Mouse (Mus musculus): ENCODE data around the gene Tor4a. TPM values are rescaled to one million over a fixed set of nuclear protein-coding genes. Genes with fewer than 3 reads are reported as not detected.

Gene Tor4a
- polyA plus RNA-seq, 1 experiment from 2014 or later, result 6.5 TPM

DNA sequence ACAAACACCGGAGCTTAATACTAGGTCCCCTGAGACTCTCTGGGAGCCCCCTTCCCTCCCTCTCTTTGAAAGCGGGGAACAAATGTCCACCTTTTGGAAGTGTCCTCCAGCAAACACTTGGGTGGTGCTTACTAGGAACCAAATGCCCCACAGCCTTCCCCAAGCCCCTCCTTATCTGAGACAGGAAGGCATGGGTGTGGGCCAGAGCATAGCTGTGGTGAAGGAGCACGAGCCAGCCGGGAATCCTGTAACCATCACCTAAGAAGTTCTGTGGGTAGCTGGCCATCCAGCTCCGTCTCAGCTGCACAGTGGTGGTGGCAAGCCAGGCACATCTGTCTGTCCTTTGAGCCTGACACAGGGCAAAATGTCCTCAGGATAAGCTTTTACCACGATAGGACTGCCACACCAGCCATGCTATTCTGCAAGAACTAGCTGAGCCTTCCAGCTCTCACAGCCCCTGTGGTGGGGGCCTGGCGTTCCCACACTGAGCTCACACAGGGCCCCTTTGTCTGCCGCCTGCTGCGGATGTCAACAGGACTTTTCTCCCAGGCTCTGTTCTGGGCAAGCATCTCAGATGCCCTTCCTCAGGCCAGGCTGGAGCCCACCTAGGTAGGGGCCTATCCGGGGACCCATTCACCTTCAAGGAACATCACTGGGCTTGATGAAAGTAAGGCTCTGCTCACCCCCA, 18.3 kb downstream of the Tor4a start:
- WGBS (ENCODE audit: insufficient replicate concordance), result 38% methylated on average over 10 of the region's 10 CpGs
- Histone ChIP-seq H3K4me1 (ENCODE audit: control insufficient read depth, low read depth, low read length) (peaks cover 42% of the 10 kb centered on the region), H3K9ac (ENCODE audit: low read depth, low read length) (no peak overlapping the region), H3K27ac (ENCODE audit: low read length) (no peak overlapping the region), H3K36me3 (ENCODE audit: control insufficient read depth, insufficient read depth) (no peaks in the 10 kb centered on the region), H3K9me3 (replicated peaks; ENCODE audit: control insufficient read depth, low read length) (no peaks in the 10 kb centered on the region), H3K27me3 (ENCODE audit: control insufficient read depth, insufficient read depth, low read depth, low read length) (peaks cover 32% of the 10 kb centered on the region), H3K4me2 (ENCODE audit: low read depth, low read length) (no peak overlapping the region), H3K4me3 (ENCODE audit: low read depth, low read length) (no peak overlapping the region)
- no peak for ATAC-seq (ENCODE audit: low read depth)

DNA sequence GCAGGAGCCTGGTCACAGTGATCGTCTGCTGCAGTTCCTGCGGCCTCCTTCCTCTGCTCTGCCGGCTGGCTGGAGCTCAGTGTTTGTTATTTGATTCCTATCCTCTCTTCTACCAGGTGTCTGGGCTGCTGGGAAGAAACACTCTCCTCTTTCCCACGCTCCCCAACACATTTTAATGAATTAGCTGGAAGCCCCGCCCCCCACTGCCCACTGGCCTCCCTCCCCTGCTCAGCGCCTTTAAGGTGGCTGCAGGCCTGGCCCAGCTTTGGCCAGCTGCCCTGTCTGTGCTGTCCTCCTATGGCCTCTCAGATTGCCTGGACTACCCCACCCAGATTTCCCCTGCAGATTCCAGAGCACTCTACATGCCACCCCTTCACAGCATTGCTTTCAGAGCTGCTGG, 19.0 kb downstream of the Tor4a start:
- WGBS (ENCODE audit: insufficient replicate concordance), result 54% methylated on average over 6 of the region's 6 CpGs
- no peak for ATAC-seq (ENCODE audit: low read depth)
- no peak overlapping the region for H3K27ac ChIP-seq (ENCODE audit: low read length)
- H3K36me3 ChIP-seq (ENCODE audit: control insufficient read depth, insufficient read depth), result no peaks in the 10 kb centered on the region
- no peaks in the 10 kb centered on the region for H3K9me3 ChIP-seq (replicated peaks; ENCODE audit: control insufficient read depth, low read length)
- peaks cover 31% of the 10 kb centered on the region for H3K27me3 ChIP-seq (ENCODE audit: control insufficient read depth, insufficient read depth, low read depth, low read length)
- H3K4me1 ChIP-seq (ENCODE audit: control insufficient read depth, low read depth, low read length), result peaks cover 49% of the 10 kb centered on the region
- no peak overlapping the region for H3K9ac ChIP-seq (ENCODE audit: low read depth, low read length)
- no peak overlapping the region for H3K4me3 ChIP-seq (ENCODE audit: low read depth, low read length)
- H3K4me2 ChIP-seq (ENCODE audit: low read depth, low read length), result no peak overlapping the region

DNA sequence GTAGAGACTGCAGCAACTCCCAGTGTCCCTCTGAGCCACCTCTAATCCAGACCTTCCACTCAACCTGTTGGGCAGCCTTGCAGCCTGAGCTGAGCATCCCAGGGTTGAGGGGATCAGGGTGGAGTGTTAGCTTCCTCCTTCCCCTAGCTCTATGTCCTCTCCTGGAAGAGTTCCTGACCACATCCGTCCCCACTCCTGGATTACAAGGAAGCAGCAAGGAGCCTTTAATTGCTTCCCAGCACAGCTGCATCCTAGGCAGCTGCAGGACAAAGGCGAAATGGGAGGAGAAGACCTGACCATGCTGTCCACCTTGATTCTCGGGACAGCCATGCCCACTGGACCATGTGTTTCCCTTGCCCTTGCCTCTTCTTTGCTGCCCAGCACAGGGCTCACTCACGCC, 19.6 kb downstream of the Tor4a start:
- Histone ChIP-seq H3K4me3 (ENCODE audit: low read depth, low read length) (no peak overlapping the region), H3K27me3 (ENCODE audit: control insufficient read depth, insufficient read depth, low read depth, low read length) (peaks cover 26% of the 10 kb centered on the region), H3K4me1 (ENCODE audit: control insufficient read depth, low read depth, low read length) (peaks cover 49% of the 10 kb centered on the region), H3K27ac (ENCODE audit: low read length) (no peak overlapping the region), H3K9me3 (replicated peaks; ENCODE audit: control insufficient read depth, low read length) (no peaks in the 10 kb centered on the region), H3K4me2 (ENCODE audit: low read depth, low read length) (no peak overlapping the region), H3K36me3 (ENCODE audit: control insufficient read depth, insufficient read depth) (no peaks in the 10 kb centered on the region), H3K9ac (ENCODE audit: low read depth, low read length) (no peak overlapping the region)
- no peak for ATAC-seq (ENCODE audit: low read depth)
- 53% methylated on average over 4 of the region's 4 CpGs for WGBS (ENCODE audit: insufficient replicate concordance)

DNA sequence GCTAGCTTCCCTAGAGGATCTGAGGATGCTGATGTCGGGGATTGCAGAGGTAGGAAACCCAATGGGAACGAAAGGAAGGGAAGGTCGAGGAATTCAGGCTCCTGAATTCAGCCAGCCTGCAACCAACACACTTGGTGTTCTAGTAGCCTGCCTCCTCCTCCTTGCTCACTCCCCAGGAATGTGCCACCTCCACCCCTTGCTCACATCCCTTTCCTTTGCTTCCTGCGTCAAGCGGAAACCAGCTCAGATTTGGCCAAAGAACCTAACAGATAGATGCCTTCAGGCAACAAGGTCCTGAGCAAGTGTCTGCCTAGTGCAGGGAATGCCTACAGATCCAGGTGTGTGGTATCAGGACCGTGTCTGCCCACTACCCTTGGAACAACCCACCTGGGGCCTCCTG, 20.1 kb downstream of the Tor4a start:
- H3K27ac ChIP-seq (ENCODE audit: low read length), result no peak overlapping the region
- H3K4me2 ChIP-seq (ENCODE audit: low read depth, low read length), result no peak overlapping the region

DNA sequence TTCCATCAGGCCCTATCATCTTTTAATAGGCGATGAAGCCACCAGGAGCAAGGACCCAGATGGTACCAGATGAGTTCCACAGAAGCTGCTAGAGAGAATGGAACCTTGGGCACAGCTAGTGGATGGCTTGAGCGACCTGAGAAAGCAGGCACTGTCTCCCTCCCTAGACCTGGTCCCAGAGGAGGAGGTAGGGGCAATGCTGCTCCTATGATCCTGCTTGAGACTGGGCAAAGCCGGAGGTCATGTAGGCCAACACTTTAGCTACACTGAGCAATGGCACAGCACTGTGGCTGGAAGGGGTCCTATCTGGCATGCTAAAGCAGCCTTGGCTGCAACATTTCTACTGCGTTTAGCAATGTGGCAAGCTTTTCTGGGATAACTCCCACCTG, 21.0 kb downstream of the Tor4a start:
- H3K4me1 ChIP-seq (ENCODE audit: control insufficient read depth, low read depth, low read length), result peaks cover 37% of the 10 kb centered on the region

More for the DNA sequence above, 20.1 kb downstream of the Tor4a start:
- H3K4me3 ChIP-seq (ENCODE audit: low read depth, low read length), result no peak overlapping the region
- no peaks in the 10 kb centered on the region for H3K9me3 ChIP-seq (replicated peaks; ENCODE audit: control insufficient read depth, low read length)
- H3K36me3 ChIP-seq (ENCODE audit: control insufficient read depth, insufficient read depth), result no peaks in the 10 kb centered on the region
- peaks cover 44% of the 10 kb centered on the region for H3K4me1 ChIP-seq (ENCODE audit: control insufficient read depth, low read depth, low read length)
- no peak overlapping the region for H3K9ac ChIP-seq (ENCODE audit: low read depth, low read length)
- no peak for ATAC-seq (ENCODE audit: low read depth)
- H3K27me3 ChIP-seq (ENCODE audit: control insufficient read depth, insufficient read depth, low read depth, low read length), result peaks cover 21% of the 10 kb centered on the region
- 66% methylated on average over 6 of the region's 6 CpGs for WGBS (ENCODE audit: insufficient replicate concordance)

DNA sequence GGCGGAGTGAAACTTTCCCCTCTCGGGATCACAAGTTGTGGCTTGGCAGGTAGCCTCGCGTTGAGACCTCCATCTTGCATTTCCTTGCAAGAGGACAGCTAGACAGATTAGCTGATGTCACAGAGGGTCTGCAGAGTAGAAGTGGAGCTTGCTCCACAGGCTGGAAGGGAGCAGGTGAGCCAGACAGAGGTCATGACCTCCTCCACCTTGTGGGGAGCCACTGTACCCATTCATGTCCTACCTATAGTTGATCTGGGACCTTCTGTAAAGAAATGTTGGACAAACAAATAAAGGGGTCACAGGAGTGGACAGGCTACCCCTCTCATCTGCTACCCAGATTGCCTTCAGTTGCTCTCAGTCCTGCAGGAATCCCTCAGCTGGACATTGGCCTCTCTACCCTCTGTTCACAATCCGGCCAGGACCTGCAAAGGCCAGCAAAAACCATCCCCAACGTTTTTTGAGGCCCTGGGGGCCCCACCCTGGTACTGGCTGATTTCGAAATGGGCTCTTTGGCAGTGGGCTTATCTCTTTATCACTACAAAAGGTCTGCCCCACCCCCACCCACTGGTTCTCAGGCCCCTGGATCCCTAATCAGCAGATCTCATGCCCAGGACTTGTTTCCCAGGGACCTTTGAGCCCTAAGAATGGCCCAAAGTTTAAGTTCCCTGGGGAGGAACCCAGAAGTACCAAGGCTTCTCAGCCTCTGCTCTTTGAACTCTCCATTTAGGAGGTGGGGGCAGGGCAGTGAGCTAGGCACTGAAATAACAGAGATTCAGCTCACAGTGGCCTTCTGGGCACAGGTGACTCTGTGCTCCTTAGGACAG, 21.6 kb downstream of the Tor4a start:
- Histone ChIP-seq H3K4me3 (ENCODE audit: low read depth, low read length) (no peak overlapping the region), H3K4me1 (ENCODE audit: control insufficient read depth, low read depth, low read length) (peaks cover 35% of the 10 kb centered on the region), H3K36me3 (ENCODE audit: control insufficient read depth, insufficient read depth) (no peaks in the 10 kb centered on the region), H3K9ac (ENCODE audit: low read depth, low read length) (0 out of 2 replicates have a peak overlapping the region, but pooled peaks have one; percentile 6), H3K27ac (ENCODE audit: low read length) (0 out of 2 replicates have a peak overlapping the region, but pooled peaks have one; percentile 8), H3K27me3 (ENCODE audit: control insufficient read depth, insufficient read depth, low read depth, low read length) (peaks cover 10% of the 10 kb centered on the region), H3K9me3 (replicated peaks; ENCODE audit: control insufficient read depth, low read length) (no peaks in the 10 kb centered on the region), H3K4me2 (ENCODE audit: low read depth, low read length) (no peak overlapping the region)
- peak; percentile 74 for ATAC-seq (ENCODE audit: low read depth)
- WGBS (ENCODE audit: insufficient replicate concordance), result 38% methylated on average over 7 of the region's 7 CpGs

More for the DNA sequence above, 21.0 kb downstream of the Tor4a start:
- H3K36me3 ChIP-seq (ENCODE audit: control insufficient read depth, insufficient read depth), result no peaks in the 10 kb centered on the region
- H3K27me3 ChIP-seq (ENCODE audit: control insufficient read depth, insufficient read depth, low read depth, low read length), result peaks cover 14% of the 10 kb centered on the region
- ATAC-seq (ENCODE audit: low read depth), result no peak
- 71% methylated on average over 4 of the region's 4 CpGs for WGBS (ENCODE audit: insufficient replicate concordance)
- no peak overlapping the region for H3K4me2 ChIP-seq (ENCODE audit: low read depth, low read length)
- H3K9ac ChIP-seq (ENCODE audit: low read depth, low read length), result no peak overlapping the region
- H3K4me3 ChIP-seq (ENCODE audit: low read depth, low read length), result no peak overlapping the region
- H3K27ac ChIP-seq (ENCODE audit: low read length), result 0 out of 2 replicates have a peak overlapping the region, but pooled peaks have one; percentile 8
- H3K9me3 ChIP-seq (replicated peaks; ENCODE audit: control insufficient read depth, low read length), result no peaks in the 10 kb centered on the region

DNA sequence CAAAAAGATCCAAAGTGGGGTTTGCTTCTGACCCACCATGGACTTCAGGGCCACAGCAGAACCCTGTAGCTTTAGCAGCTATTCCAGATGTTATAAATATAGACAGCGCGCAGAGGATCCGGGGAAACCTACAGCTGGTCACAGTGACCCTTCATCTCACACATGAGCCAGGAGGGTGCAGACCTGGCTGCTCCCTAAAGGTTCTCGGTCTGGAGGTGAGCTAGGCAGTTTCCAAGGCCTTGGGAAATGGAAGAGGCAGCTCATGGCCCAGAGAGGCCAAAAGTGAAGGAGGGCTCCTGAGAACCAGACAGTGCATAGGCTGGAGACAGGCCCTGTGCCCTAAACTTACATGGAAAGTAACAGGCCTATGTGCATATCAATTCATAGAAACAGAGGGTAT, 22.9 kb downstream of the Tor4a start:
- Histone ChIP-seq H3K9me3 (replicated peaks; ENCODE audit: control insufficient read depth, low read length) (no peaks in the 10 kb centered on the region), H3K36me3 (ENCODE audit: control insufficient read depth, insufficient read depth) (no peaks in the 10 kb centered on the region), H3K27ac (ENCODE audit: low read length) (no peak overlapping the region), H3K4me2 (ENCODE audit: low read depth, low read length) (no peak overlapping the region), H3K27me3 (ENCODE audit: control insufficient read depth, insufficient read depth, low read depth, low read length) (peaks cover 6% of the 10 kb centered on the region), H3K9ac (ENCODE audit: low read depth, low read length) (no peak overlapping the region), H3K4me1 (ENCODE audit: control insufficient read depth, low read depth, low read length) (peaks cover 41% of the 10 kb centered on the region), H3K4me3 (ENCODE audit: low read depth, low read length) (no peak overlapping the region)
- whole genome bisulfite sequencing (ENCODE audit: insufficient replicate concordance), result 89% methylated on average over 4 of the region's 4 CpGs
- ATAC-seq (ENCODE audit: low read depth), result no peak

DNA sequence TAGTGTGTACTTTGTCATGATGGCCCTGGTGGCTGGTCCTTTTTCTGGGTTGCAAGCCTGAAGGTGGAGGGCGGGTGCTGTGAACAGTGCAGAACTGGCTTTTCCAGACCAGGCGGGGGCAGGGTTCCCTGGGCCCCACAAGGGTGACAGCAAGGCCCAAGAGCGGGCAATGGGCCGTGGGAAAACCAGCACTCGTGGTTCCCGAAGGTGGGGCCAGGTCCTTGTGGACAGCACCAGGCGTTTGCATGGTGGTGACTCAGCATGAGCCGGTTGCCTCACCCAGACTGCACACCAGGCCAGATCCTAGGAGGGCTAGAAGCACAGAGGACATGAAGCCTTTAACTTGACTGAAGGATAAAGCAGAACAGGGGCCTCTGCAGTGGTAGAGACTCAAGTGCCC, 24.1 kb downstream of the Tor4a start:
- Histone ChIP-seq H3K27me3 (ENCODE audit: control insufficient read depth, insufficient read depth, low read depth, low read length) (peaks cover 2% of the 10 kb centered on the region; the same call in 1 of the 2 replicates), H3K27ac (ENCODE audit: low read length) (no peak overlapping the region), H3K9ac (ENCODE audit: low read depth, low read length) (no peak overlapping the region), H3K4me2 (ENCODE audit: low read depth, low read length) (no peak overlapping the region), H3K4me1 (ENCODE audit: control insufficient read depth, low read depth, low read length) (peaks cover 51% of the 10 kb centered on the region), H3K9me3 (replicated peaks; ENCODE audit: control insufficient read depth, low read length) (no peaks in the 10 kb centered on the region), H3K4me3 (ENCODE audit: low read depth, low read length) (no peak overlapping the region), H3K36me3 (ENCODE audit: control insufficient read depth, insufficient read depth) (no peaks in the 10 kb centered on the region)
- no peak for ATAC-seq (ENCODE audit: low read depth)
- WGBS (ENCODE audit: insufficient replicate concordance), result 31% methylated on average over 8 of the region's 8 CpGs

DNA sequence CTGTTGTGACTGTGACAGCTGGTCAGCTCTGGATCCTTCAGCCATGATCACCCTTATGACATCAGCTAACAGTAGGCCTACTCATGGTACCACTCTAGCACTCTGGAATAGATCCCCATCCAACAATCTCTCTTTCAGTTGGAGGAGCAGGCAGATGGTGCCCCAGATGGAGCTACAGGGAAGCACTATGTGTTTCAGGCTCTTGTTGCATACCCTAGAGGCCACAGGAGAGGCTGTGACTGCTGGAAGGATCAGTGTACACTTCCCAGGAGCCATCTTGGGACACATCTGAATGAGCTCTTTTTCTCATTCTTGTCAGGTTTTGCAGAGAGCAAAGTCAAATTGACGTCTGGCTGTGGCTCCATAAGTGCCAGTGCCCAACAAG, 24.9 kb downstream of the Tor4a start:
- WGBS (ENCODE audit: insufficient replicate concordance), result 59% methylated on average over 1 of the region's 1 CpGs
- Histone ChIP-seq H3K9ac (ENCODE audit: low read depth, low read length) (no peak overlapping the region), H3K4me1 (ENCODE audit: control insufficient read depth, low read depth, low read length) (peaks cover 56% of the 10 kb centered on the region), H3K36me3 (ENCODE audit: control insufficient read depth, insufficient read depth) (no peaks in the 10 kb centered on the region), H3K4me2 (ENCODE audit: low read depth, low read length) (no peak overlapping the region), H3K27ac (ENCODE audit: low read length) (no peak overlapping the region), H3K27me3 (ENCODE audit: control insufficient read depth, insufficient read depth, low read depth, low read length) (no peaks in the 10 kb centered on the region), H3K4me3 (ENCODE audit: low read depth, low read length) (no peak overlapping the region), H3K9me3 (replicated peaks; ENCODE audit: control insufficient read depth, low read length) (no peaks in the 10 kb centered on the region)
- no peak for ATAC-seq (ENCODE audit: low read depth)
